Mouse (Mus musculus) intestine, postnatal 0 days (tissue): ENCODE data around the gene Spryd4. TPM values are rescaled to one million over a fixed set of nuclear protein-coding genes. Genes with fewer than 3 reads are reported as not detected.
"Not testable (repeated sequence)": the region's sequence is repeated elsewhere in the genome, so short reads cannot be mapped to it uniquely, and the experiment has no call there.

Experiments used
- ATAC-seq: fragments of 200-750 bp; cut with Nextera tagmentation; 2 replicates; pipeline ENCODE4 v1.8.0; 2017; ENCODE audit warnings: mild to moderate bottlenecking, moderate TSS enrichment, moderate library complexity
- H3K27ac ChIP-seq: fragments of 300-500 bp; sonication (generic); 2 replicates; pipeline ENCODE4 v1.5.1; 2014; ENCODE audit warnings: mild to moderate bottlenecking, low read depth, low read length, moderate library complexity
- H3K27me3 ChIP-seq: fragments of 300-500 bp; sonication (generic); replicated peaks from 2 replicates; pipeline ENCODE4 v1.6.1; 2014; ENCODE audit warnings: low read length, mixed read lengths; ENCODE audit not compliant: control insufficient read depth, insufficient read depth
- H3K36me3 ChIP-seq: fragments of 300-500 bp; sonication (generic); 2 replicates; pipeline ENCODE4 v1.6.1; 2014; ENCODE audit warnings: mild to moderate bottlenecking, moderate library complexity; ENCODE audit not compliant: control insufficient read depth, insufficient read depth
- H3K4me1 ChIP-seq: fragments of 300-500 bp; sonication (generic); replicated peaks from 2 replicates; pipeline ENCODE4 v1.6.1; 2014; ENCODE audit warnings: antibody characterized with exemption, low read length, mixed read lengths; ENCODE audit not compliant: control insufficient read depth, insufficient read depth
- H3K4me2 ChIP-seq: fragments of 300-500 bp; sonication (generic); replicated peaks from 2 replicates; pipeline ENCODE4 v1.6.1; 2014; ENCODE audit warnings: low read depth, mild to moderate bottlenecking, moderate library complexity
- H3K4me3 ChIP-seq: fragments of 300-500 bp; sonication (generic); 2 replicates; pipeline ENCODE4 v1.5.1; 2014; ENCODE audit warnings: low read depth, low read length
- H3K9ac ChIP-seq: fragments of 300-500 bp; sonication (generic); 2 replicates; pipeline ENCODE4 v1.6.1; 2014; ENCODE audit warnings: mild to moderate bottlenecking, low read depth, low read length
- H3K9me3 ChIP-seq: fragments of 300-500 bp; sonication (generic); 2 replicates; pipeline ENCODE4 v1.6.1; 2016; ENCODE audit warnings: mixed run types; ENCODE audit not compliant: control insufficient read depth
- CTCF ChIP-seq: sonication (generic); IDR thresholded peaks from 2 replicates; pipeline ENCODE4 v1.5.1; 2016; ENCODE audit warnings: low read depth, mild to moderate bottlenecking, control low read depth, antibody characterized with exemption, moderate library complexity
- WGBS: fragments of 180-500 bp; shearing (Covaris S2); extraction: QIAGEN DNeasy Blood & Tissue Kit; methylation state at CpG from one replicate; pipeline ENCODE4 v1.1.7; 2014; 5-methylcytosine and 5-hydroxymethylcytosine counted together
- polyA plus RNA-seq: library from polyadenylated mRNA; unstranded; fragments of >200 nt; fragmentation: Nextera tagmentation; extraction: Ambion mirVana; gene quantifications from 2 replicates; pipeline ENCODE4 v1.2.1, GENCODE M21; 2015

Spryd4 gene
- polyA plus RNA-seq, 1 experiment from 2014 or later: 23.2 TPM

- Histone ChIP-seq H3K27ac (no peak within 1 kb of the TSS), H3K36me3 (no peaks in the 10 kb centered on the region), H3K4me2 (peak within 1 kb of the TSS; percentile 100), H3K9ac (peak within 1 kb of the TSS; percentile 46), H3K27me3 (peaks cover 10% of the 10 kb centered on the region), H3K4me1 (0 out of 2 replicates have a peak, but pooled peaks cover 4% of the 10 kb centered on the region), H3K4me3 (peak within 1 kb of the TSS; percentile 66), H3K9me3 (no peaks in the 10 kb centered on the region)
- ATAC-seq: peak; percentile 95
- under 1% methylated on average over 46 of the region's 46 CpGs for WGBS
- TF ChIP-seq CTCF: no peak
These were observed 17.5 kb downstream of the Spryd4 start, which contains the start of gene Gls2 for GRCm38 (mm10) chr10:128194024-128194550. TSS of gene Gls2 (plus strand) at chr10:128194457.

GRCm38 (mm10) chr10:128193113-128193512, 18.5 kb downstream of the Spryd4 start:
- no peak overlapping the region for H3K4me2 ChIP-seq

DNA sequence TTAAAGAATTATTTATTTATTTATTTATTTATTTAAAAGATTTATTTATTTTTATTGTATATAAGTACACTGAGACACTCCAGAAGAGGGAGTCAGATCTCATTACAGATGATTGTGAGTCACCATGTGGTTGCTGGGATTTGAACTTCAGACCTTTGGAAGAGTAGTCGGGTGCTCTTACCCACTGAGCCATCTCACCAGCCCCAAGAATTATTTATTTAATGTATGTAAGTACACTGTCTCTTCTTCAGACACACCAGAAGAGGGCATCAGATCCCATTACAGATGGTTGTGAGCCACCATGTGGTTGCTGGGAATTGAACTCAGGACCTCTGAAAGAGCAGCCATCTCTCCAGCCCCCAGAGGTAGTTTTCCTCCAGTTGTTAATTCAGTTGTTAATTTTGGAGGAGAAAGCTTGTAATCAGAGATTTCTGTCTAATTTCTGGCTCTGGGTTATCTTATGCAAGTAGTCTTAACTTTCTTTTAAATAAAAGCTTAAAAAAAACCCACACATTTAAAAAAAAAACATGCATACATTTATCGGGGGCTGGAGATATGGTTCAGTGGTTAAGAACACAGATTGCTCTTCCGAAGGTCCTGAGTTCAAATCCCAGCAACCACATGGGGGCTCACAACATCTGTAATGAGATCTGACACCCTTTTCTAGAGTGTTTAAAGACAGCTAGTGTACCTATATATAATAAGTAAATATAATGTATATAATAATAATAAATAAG, 19.4 kb downstream of the Spryd4 start:
- WGBS: 93% methylated on average over 3 of the region's 3 CpGs
- not testable (repeated sequence) for H3K9ac ChIP-seq, H3K36me3 ChIP-seq, ATAC-seq, H3K9me3 ChIP-seq, H3K4me2 ChIP-seq, H3K27ac ChIP-seq, H3K4me1 ChIP-seq, H3K4me3 ChIP-seq, H3K27me3 ChIP-seq
- 0 out of 2 replicates have a peak, but pooled peaks have one; percentile 2 for TF ChIP-seq CTCF

More at GRCm38 (mm10) chr10:128193113-128193512, 18.5 kb downstream of the Spryd4 start:
- 91% methylated on average over 6 of the region's 6 CpGs for WGBS
- no peak overlapping the region for H3K4me3 ChIP-seq
- H3K4me1 ChIP-seq: 0 out of 2 replicates have a peak, but pooled peaks cover 4% of the 10 kb centered on the region
- no peak for ATAC-seq
- no peaks in the 10 kb centered on the region for H3K9me3 ChIP-seq
- H3K27me3 ChIP-seq: peaks cover 10% of the 10 kb centered on the region
- no peaks in the 10 kb centered on the region for H3K36me3 ChIP-seq
- H3K9ac ChIP-seq: no peak overlapping the region
- no peak for TF ChIP-seq CTCF
- H3K27ac ChIP-seq: no peak overlapping the region

DNA sequence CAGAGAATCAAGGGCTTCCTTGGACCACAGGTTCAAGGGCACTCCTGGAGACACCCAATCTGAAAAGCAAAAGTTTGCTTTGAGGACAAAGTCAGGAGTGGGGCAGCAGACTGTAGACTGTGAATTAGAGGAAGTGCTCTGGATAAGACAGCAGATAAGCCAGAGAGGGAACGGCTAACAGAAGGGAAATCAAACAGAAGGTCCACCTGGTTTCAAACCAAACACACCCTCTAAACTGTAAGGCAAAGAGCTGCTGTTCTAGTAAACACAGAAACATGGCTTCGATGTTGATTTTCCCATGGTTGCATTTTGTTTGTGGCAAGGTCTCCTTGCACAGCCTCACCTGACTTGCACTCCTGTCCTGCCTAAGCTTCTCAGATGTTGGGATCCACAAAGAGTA, 20.1 kb downstream of the Spryd4 start:
- H3K27me3 ChIP-seq: peaks cover 10% of the 10 kb centered on the region
- TF ChIP-seq CTCF: no peak
- ATAC-seq: no peak
- no peaks in the 10 kb centered on the region for H3K36me3 ChIP-seq
- H3K9me3 ChIP-seq: no peaks in the 10 kb centered on the region
- WGBS: 31% methylated on average over 2 of the region's 2 CpGs
- no peak overlapping the region for H3K4me3 ChIP-seq
- 0 out of 2 replicates have a peak, but pooled peaks cover 4% of the 10 kb centered on the region for H3K4me1 ChIP-seq
- no peak overlapping the region for H3K9ac ChIP-seq
- H3K27ac ChIP-seq: no peak overlapping the region
- H3K4me2 ChIP-seq: no peak overlapping the region

GRCm38 (mm10) chr10:128188242-128188877, 23.2 kb downstream of the Spryd4 start:
- peak; percentile 81 for TF ChIP-seq CTCF
- Histone ChIP-seq H3K9ac (no peak overlapping the region), H3K27me3 (no peaks in the 10 kb centered on the region), H3K27ac (no peak overlapping the region), H3K36me3 (no peaks in the 10 kb centered on the region), H3K4me3 (no peak overlapping the region), H3K4me2 (no peak overlapping the region), H3K4me1 (no peaks in the 10 kb centered on the region), H3K9me3 (no peaks in the 10 kb centered on the region)
- WGBS: 49% methylated on average over 2 of the region's 2 CpGs
- ATAC-seq: no peak

DNA sequence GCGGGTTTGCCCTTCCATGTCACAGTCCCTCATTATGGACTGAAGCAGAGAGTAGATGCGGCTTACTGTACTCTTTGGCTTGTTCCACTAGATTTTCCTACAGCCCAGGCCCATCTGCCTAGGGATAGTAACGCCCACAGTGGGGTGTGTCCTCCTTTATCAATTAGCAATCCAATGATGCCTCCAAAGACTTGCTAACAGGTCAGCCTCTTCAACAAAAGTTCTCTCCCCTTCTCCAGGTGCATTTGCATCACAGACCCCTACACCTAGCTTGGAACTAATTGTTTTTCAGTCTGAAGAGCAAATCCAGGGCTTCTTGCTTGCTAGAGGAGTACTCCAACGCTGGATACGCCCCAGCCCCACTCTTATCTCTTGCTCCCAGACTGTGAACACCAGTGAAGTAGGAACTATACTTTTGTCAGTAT, 24.4 kb downstream of the Spryd4 start:
- Histone ChIP-seq H3K27ac (no peak overlapping the region), H3K9ac (no peak overlapping the region), H3K27me3 (no peaks in the 10 kb centered on the region), H3K4me3 (no peak overlapping the region), H3K4me2 (no peak overlapping the region), H3K36me3 (no peaks in the 10 kb centered on the region), H3K4me1 (no peaks in the 10 kb centered on the region), H3K9me3 (no peaks in the 10 kb centered on the region)
- TF ChIP-seq CTCF: no peak
- WGBS: 65% methylated on average over 5 of the region's 5 CpGs
- no peak for ATAC-seq
